14 mouse cellular contexts compared by ENCODE assay signal in genomic region chr11:6963600-6963999, GRCm38 (mm10).
"Had no signal": no experiment of that assay in that cellular context is flagged by ENCODE, and none has a peak within 500 bp of the region (broad histone marks: within the 10 kb centered on the region; RNA-seq: fewer than 3 reads in every experiment).

No protein-coding gene starts in this region.

- H3K27ac ChIP-seq: limb, embryonic 12.5 days; liver, embryonic 13.5 days; macrophage; midbrain, embryonic 15.5 days; neural tube, embryonic 12.5 days had no signal

- ATAC-seq: liver, postnatal 0 days; midbrain, embryonic 15.5 days had no signal

- H3K27me3 ChIP-seq: limb, embryonic 12.5 days; liver, embryonic 13.5 days; megakaryocyte, embryonic 14.5 days; midbrain, embryonic 15.5 days; neural tube, embryonic 12.5 days had no signal

- H3K4me1 ChIP-seq: limb, embryonic 12.5 days; liver, embryonic 13.5 days; megakaryocyte, embryonic 14.5 days; midbrain, embryonic 15.5 days; neural tube, embryonic 12.5 days had no signal

- H3K4me2 ChIP-seq: limb, embryonic 12.5 days; liver, embryonic 13.5 days; midbrain, embryonic 11.5 days; midbrain, embryonic 15.5 days; neural tube, embryonic 12.5 days had no signal

- H3K9ac ChIP-seq: limb, embryonic 12.5 days; liver, embryonic 13.5 days; liver, postnatal 0 days; midbrain, embryonic 15.5 days; neural tube, embryonic 12.5 days had no signal

- H3K9me3 ChIP-seq: limb, embryonic 12.5 days; liver, embryonic 13.5 days; midbrain, embryonic 15.5 days; neural tube, embryonic 12.5 days had no signal

- H3K36me3 ChIP-seq: limb, embryonic 12.5 days; liver, embryonic 13.5 days; midbrain, embryonic 15.5 days; neural tube, embryonic 12.5 days had no signal

- H3K4me3 ChIP-seq: limb, embryonic 12.5 days; liver, embryonic 13.5 days; megakaryocyte, embryonic 14.5 days; midbrain, embryonic 15.5 days; neural tube, embryonic 12.5 days had no signal

- DNase-seq: kidney, adult 8-10 months; kidney, postnatal 36 days; liver; liver, embryonic 13.5 days; liver, postnatal 0 days; lung, postnatal 10 days; thymus, adult 18-20 months; thymus, postnatal 14 days had no signal
